Mouse (Mus musculus) thymus, postnatal 10 days (tissue): ENCODE measurements around the gene Tmem240.
"Not testable (repeated sequence)": the region's sequence is repeated elsewhere in the genome, so short reads cannot be mapped to it uniquely, and the experiment has no call there.

Experiments
- DNase-seq, 2 experiments: peaks; one replicate each; pipeline ENCODE4 v3.0.0; 2021; ENCODE audit warnings: low spot score in 2 of 2

Gene Tmem240

GRCm38 (mm10) chr4:155734350-155734941, at the start of gene Tmem240:
Gene Tmem240 (plus strand): TSS chr4:155734800.
- peak; percentile 73 to 82 for DNase-seq

DNA sequence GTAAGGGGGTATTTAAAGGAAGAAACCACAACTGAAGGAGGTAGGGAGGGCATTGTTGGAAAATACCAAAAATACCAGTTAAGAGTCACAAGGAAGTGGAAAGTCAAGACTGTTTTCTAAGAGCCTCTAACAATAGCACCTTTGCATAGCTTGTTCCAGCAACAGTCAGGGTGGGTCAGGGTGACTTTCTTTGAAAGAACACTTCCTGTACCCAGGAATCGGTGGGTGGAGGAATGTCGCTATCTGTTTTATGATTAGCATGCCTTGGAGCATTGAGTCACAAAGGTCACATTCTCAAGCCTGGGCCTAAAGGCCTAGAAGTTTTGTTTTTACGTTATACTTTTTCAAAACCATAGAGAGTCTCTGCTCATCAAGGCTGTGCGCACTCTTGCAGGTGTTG, 46.8 kb upstream of the Tmem240 start:
- not testable (repeated sequence) for DNase-seq

- DNase-seq: no peak
Observed at GRCm38 (mm10) chr4:155690571-155691375, 43.8 kb upstream of the Tmem240 start.

GRCm38 (mm10) chr4:155692421-155692820, 42.2 kb upstream of the Tmem240 start:
- DNase-seq: no peak

DNA sequence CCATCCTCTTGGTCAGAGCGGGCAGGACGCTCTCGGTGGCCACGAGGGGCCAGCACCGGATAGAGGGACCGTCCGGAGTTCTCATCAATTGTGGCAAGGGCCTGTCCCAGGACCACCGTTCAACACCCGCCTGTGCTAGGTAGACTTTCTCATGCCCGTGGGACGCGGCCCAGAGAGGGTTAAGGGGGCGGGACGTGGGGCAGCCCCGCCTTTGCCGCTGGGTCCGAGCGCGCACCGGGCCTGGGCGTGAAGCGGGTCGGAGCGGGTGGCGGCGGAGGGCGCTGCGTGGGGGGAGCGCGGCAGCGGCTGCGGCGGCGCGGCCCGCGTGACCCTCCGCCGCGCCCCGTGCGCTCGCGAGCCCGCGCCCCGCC, 40.5 kb upstream of the Tmem240 start, which contains the start of gene Fndc10:
TSS of gene Fndc10 (plus strand) at position 232 of the 371 bp plus-strand sequence.
- DNase-seq: peak; percentile 46 to 56

- DNase-seq: peak; percentile 69 to 70
Observed at GRCm38 (mm10) chr4:155694482-155695401, 39.9 kb upstream of the Tmem240 start.

- no peak for DNase-seq
Observed at GRCm38 (mm10) chr4:155695531-155696062, 39.0 kb upstream of the Tmem240 start.

- no peak for DNase-seq
Observed at GRCm38 (mm10) chr4:155696261-155697255, 38.0 kb upstream of the Tmem240 start.

- peak in 1 of 2 experiments; percentile 30 for DNase-seq
Observed at GRCm38 (mm10) chr4:155700425-155700824, 34.2 kb upstream of the Tmem240 start.

GRCm38 (mm10) chr4:155703425-155703929, 31.1 kb upstream of the Tmem240 start:
- DNase-seq: no peak

DNA sequence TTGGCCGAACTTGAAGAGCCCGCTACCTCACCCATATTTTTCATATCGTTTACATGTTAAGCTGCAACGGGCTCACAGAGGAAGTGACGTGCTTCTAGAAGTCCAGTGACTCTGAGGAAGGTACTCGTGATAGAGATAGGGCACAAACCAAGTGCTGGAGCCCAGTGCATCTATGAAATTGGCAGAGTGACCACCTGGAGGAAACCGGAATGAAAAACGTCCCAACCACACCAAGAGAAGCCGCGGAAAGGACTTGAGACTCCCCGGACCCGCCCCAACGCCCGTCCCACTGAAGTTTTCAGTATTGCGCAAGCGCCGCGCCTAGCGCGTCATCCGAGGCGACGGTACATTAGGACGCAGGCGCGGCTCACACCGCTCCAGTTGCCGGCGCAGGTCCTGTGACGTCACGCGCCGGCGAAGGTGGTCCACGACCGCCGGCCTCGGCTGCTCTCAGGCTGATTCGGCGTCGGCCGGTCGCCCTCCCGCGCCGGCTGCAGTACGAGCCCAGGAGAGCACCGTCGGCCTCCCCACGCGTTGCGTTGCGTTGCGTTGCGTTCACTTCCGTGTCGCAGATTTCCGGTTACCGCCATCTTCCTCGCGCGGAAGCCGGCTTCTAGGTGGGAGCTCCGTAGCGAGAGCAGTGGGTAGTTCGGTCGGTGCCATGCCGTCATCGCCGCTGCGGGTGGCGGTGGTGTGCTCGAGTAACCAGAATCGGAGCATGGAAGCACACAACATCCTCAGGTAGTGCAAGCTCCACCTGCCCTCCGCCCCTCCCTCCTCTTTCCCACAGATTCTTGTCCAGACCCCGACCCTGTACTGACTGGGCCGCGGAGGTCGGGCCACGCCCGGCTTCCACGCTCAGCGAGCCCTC, 29.6 kb upstream of the Tmem240 start, which contains the start of gene Ssu72:
TSS of gene Ssu72 (plus strand) at position 80 of the 871 bp plus-strand sequence.
- peak; percentile 88 to 90 for DNase-seq

DNA sequence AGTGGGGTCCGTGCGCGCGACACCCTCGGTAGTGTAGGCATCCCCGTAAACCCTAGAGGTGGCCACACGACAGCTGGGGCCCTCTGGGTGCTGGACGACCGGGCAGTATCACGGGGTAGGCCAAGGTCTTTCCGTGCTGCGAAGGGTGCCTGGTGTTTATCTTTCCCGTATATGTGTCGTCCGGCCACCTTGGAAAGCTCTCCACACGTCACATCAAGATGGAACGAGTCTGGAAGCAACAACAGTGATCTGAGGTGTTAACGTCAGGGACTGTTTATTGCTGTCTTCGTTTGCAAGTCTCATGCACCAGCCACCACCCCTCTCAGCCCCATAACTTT, 29.0 kb upstream of the Tmem240 start:
- no peak for DNase-seq

GRCm38 (mm10) chr4:155708582-155708981, 26.0 kb upstream of the Tmem240 start:
- no peak for DNase-seq

DNA sequence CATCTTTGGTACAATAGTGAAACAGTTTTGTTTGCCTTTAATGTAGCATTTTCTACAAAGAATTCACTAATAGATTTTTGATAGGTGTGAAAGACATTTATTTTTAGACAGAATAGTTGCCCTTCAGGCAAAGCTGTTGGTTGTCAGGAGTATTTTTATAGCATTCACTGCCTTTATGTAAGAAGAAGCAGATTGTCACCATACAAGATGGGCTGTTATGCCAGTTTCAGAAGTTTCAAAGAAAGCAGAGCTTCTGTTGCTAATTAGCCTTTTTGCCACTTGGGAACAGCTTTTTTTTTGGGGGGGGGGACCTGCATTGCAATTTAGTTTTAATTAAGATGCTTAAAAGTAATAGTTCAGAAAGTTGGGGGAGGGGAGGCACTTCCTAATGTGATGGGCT, 25.6 kb upstream of the Tmem240 start:
- DNase-seq: no peak

- no peak for DNase-seq
Observed at GRCm38 (mm10) chr4:155710521-155711252, 23.9 kb upstream of the Tmem240 start.

DNA sequence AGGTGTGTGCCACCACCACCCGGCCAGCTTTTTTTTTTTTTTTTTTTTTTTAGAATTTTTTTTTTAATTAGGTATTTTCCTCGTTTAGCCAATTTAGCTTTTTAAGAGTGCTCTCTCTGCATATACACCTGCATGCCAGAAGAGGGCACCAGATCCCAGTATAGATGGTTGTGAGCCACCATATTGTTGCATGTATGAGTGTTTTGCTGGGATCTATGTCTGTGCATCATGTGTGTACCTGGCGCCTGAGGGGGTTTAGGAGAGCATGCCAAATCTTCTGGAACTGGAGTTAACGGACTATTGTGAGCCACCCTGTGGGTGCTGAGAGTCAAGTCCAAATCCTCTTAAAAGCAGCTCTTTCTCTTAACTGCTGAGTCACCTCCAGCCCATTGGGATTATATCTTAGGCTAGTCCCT, 12.9 kb upstream of the Tmem240 start:
- no peak for DNase-seq

GRCm38 (mm10) chr4:155727993-155728392, 6.6 kb upstream of the Tmem240 start:
- DNase-seq: no peak

DNA sequence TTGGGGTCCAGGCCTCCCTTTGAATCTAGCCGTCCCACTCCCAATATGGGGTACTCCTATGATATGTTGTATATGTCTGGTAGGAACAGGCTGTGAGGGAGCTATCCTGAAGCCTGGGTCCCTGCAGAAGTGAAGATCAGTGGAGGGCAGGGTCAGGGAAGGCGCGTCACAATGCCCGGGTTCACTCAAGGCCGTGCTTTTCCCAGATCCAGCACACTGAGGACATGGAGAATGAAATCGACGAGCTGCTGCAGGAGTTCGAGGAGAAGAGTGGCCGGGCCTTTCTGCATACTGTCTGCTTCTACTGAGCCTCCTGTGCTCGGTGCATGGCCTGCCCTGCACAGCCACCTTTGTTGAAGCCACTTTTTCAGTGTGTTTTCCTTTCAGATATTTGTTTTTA, 1.3 kb upstream of the Tmem240 start:
- DNase-seq: no peak
